Mouse (Mus musculus) intestine, embryonic 16.5 days (tissue): ENCODE data around the gene Ptprs. TPM values are rescaled to one million over a fixed set of nuclear protein-coding genes. Genes with fewer than 3 reads are reported as not detected.

ENCODE experiments used
- ATAC-seq: fragments of 200-750 bp; cut with Nextera tagmentation; 2 replicates; pipeline ENCODE4 v1.8.0; 2017; ENCODE audit warnings: moderate TSS enrichment, moderate library complexity
- H3K27ac ChIP-seq: fragments of 300-500 bp; sonication (generic); 2 replicates; pipeline ENCODE4 v1.5.1; 2014; ENCODE audit warnings: mild to moderate bottlenecking, low read length
- H3K27me3 ChIP-seq: fragments of 300-500 bp; sonication (generic); replicated peaks from 2 replicates; pipeline ENCODE4 v1.6.1; 2014; ENCODE audit warnings: low read length, control low read depth, mixed read lengths; ENCODE audit not compliant: control insufficient read depth, insufficient read depth
- H3K36me3 ChIP-seq: fragments of 300-500 bp; sonication (generic); 2 replicates; pipeline ENCODE4 v1.6.1; 2014; ENCODE audit warnings: low read length, control low read depth; ENCODE audit not compliant: control insufficient read depth, insufficient read depth
- H3K4me1 ChIP-seq: fragments of 300-500 bp; sonication (generic); 2 replicates; pipeline ENCODE4 v1.6.1; 2014; ENCODE audit warnings: low read length, control low read depth, mixed read lengths; ENCODE audit not compliant: control insufficient read depth, insufficient read depth
- H3K4me2 ChIP-seq: fragments of 300-500 bp; sonication (generic); 2 replicates; pipeline ENCODE4 v1.6.1; 2014; ENCODE audit warnings: low read depth, low read length, control low read depth
- H3K4me3 ChIP-seq: fragments of 300-500 bp; sonication (generic); 2 replicates; pipeline ENCODE4 v1.5.1; 2014; ENCODE audit warnings: mild to moderate bottlenecking, low read length
- H3K9ac ChIP-seq: fragments of 300-500 bp; sonication (generic); 2 replicates; pipeline ENCODE4 v1.6.1; 2014; ENCODE audit warnings: low read depth, low read length
- H3K9me3 ChIP-seq: fragments of 300-500 bp; sonication (generic); 2 replicates; pipeline ENCODE4 v1.6.1; 2016; ENCODE audit warnings: low read length, control low read depth; ENCODE audit not compliant: control insufficient read depth
- WGBS: fragments of 180-500 bp; shearing (Covaris S2); extraction: QIAGEN DNeasy Blood & Tissue Kit; methylation state at CpG from one replicate; pipeline ENCODE4 v1.1.7; 2014; 5-methylcytosine and 5-hydroxymethylcytosine counted together
- microRNA-seq: library from miRNA; unstranded; fragments of <30 nt; microRNA quantifications from one replicate; pipeline ENCODE4, GENCODE M21; 2016
- polyA plus RNA-seq: library from polyadenylated mRNA; unstranded; fragments of >200 nt; fragmentation: Nextera tagmentation; extraction: Ambion mirVana; gene quantifications from 2 replicates; pipeline ENCODE4 v1.2.1, GENCODE M21; 2015

The Ptprs gene
- polyA plus RNA-seq, 1 experiment from 2014 or later: 34.4 TPM

- H3K4me1 ChIP-seq: peaks cover 8% of the 10 kb centered on the region
Observed at GRCm38 (mm10) chr17:56370090-56370489, 106.2 kb downstream of the Ptprs start.

GRCm38 (mm10) chr17:56368291-56368790, 107.9 kb downstream of the Ptprs start:
- Histone ChIP-seq H3K9ac (no peak overlapping the region), H3K9me3 (no peaks in the 10 kb centered on the region), H3K4me1 (peaks cover 8% of the 10 kb centered on the region), H3K27me3 (no peaks in the 10 kb centered on the region), H3K4me3 (no peak overlapping the region), H3K36me3 (no peaks in the 10 kb centered on the region; the same call in 1 of the 2 replicates), H3K4me2 (no peak overlapping the region), H3K27ac (no peak overlapping the region)
- ATAC-seq: no peak
- 89% methylated on average over 6 of the region's 6 CpGs for WGBS

More at GRCm38 (mm10) chr17:56370090-56370489, 106.2 kb downstream of the Ptprs start:
- Histone ChIP-seq H3K9me3 (no peaks in the 10 kb centered on the region), H3K27me3 (no peaks in the 10 kb centered on the region), H3K9ac (no peak overlapping the region), H3K27ac (no peak overlapping the region), H3K4me2 (no peak overlapping the region), H3K4me3 (no peak overlapping the region), H3K36me3 (no peaks in the 10 kb centered on the region; the same call in none of the 2 replicates)
- no peak for ATAC-seq
- 91% methylated on average over 3 of the region's 3 CpGs for WGBS

- Histone ChIP-seq H3K9me3 (no peaks in the 10 kb centered on the region), H3K27me3 (no peaks in the 10 kb centered on the region), H3K36me3 (no peaks in the 10 kb centered on the region), H3K4me1 (peaks cover 8% of the 10 kb centered on the region), H3K4me2 (no peak overlapping the region), H3K9ac (no peak overlapping the region), H3K4me3 (no peak overlapping the region), H3K27ac (peak overlapping the region; percentile 49; the same call in 1 of the 2 replicates)
- WGBS: 51% methylated on average over 7 of the region's 7 CpGs
- ATAC-seq: peak; percentile 38; the same call in 1 of the 2 replicates
Observed at GRCm38 (mm10) chr17:56365791-56366673, 110.3 kb downstream of the Ptprs start.

Small RNA genes lying within 50 kb of the gene (microRNA-seq; reads per million reads assigned to microRNA genes)
- gene Mir6977: not detected

Other genes with a start within 250 kb of the Ptprs start
- 11.7 and 12.8 TPM in 2 replicates for gene Fem1a, start 219.7 kb downstream of the Ptprs start, polyA plus RNA-seq
- 16.4 and 19.4 TPM in 2 replicates for gene Ticam1, start 199.7 kb downstream of the Ptprs start, polyA plus RNA-seq
- 287 and 364 TPM in 2 replicates for gene Plin3, start 183.6 kb downstream of the Ptprs start, polyA plus RNA-seq
- not detected in 2 replicates for gene Arrdc5, start 176.2 kb downstream of the Ptprs start, polyA plus RNA-seq
- gene Uhrf1, start 173.2 kb downstream of the Ptprs start, polyA plus RNA-seq: 103 and 114 TPM in 2 replicates
- gene Kdm4b, start 150.4 kb downstream of the Ptprs start, polyA plus RNA-seq: 21.3 and 22.5 TPM in 2 replicates
- not detected in 2 replicates for gene Znrf4, start 35.9 kb upstream of the Ptprs start, polyA plus RNA-seq
- gene Gm20219, start 77.9 kb upstream of the Ptprs start, polyA plus RNA-seq: 0.98 and 1.4 TPM in 2 replicates
- gene Safb2, start 108.1 kb upstream of the Ptprs start, polyA plus RNA-seq: 52.7 and 56.0 TPM in 2 replicates
- gene Safb, start 108.3 kb upstream of the Ptprs start, polyA plus RNA-seq: 68.6 and 76.2 TPM in 2 replicates
- gene 2410015M20Rik, start 133.3 kb upstream of the Ptprs start, polyA plus RNA-seq: 316 and 336 TPM in 2 replicates
- gene Rpl36, start 136.9 kb upstream of the Ptprs start, polyA plus RNA-seq: 1,705 and 1,833 TPM in 2 replicates
- 56.5 and 57.6 TPM in 2 replicates for gene Lonp1, start 150.4 kb upstream of the Ptprs start, polyA plus RNA-seq
- 0.55 and 0.81 TPM in 2 replicates for gene Catsperd, start 151.7 kb upstream of the Ptprs start, polyA plus RNA-seq
- 66.5 and 72.8 TPM in 2 replicates for gene Ranbp3, start 196.8 kb upstream of the Ptprs start, polyA plus RNA-seq
- gene Ndufa11, start 241.3 kb upstream of the Ptprs start, polyA plus RNA-seq: 527 and 530 TPM in 2 replicates
- 15.7 and 16.6 TPM in 2 replicates for gene Vmac, start 241.5 kb upstream of the Ptprs start, polyA plus RNA-seq